Mouse (Mus musculus) olfactory bulb, adult 2 months (tissue): Measurements from ENCODE around the gene 4930564D02Rik. TPM values are rescaled to one million over a fixed set of nuclear protein-coding genes. Genes with fewer than 3 reads are reported as not detected.

Experiments
- H3K27ac ChIP-seq: fragments of 200-500 bp; 2 replicates; pipeline ENCODE4 v1.5.1; 2012; ENCODE audit warnings: low read depth, low read length; ENCODE audit not compliant: insufficient read depth
- H3K4me1 ChIP-seq: fragments of 200-500 bp; 2 replicates; pipeline ENCODE4 v1.6.1; 2012; ENCODE audit warnings: low read length; ENCODE audit not compliant: control insufficient read depth, insufficient read depth
- H3K4me3 ChIP-seq: fragments of 200-500 bp; 2 replicates; pipeline ENCODE4 v1.5.1; 2012; ENCODE audit warnings: mild to moderate bottlenecking, low read depth, low read length, moderate library complexity; ENCODE audit not compliant: insufficient read depth
- CTCF ChIP-seq: fragments of 200-500 bp; IDR thresholded peaks from 2 replicates; pipeline ENCODE4 v1.5.1; 2012; ENCODE audit warnings: low read depth, mild to moderate bottlenecking, low read length, moderate library complexity; ENCODE audit not compliant: insufficient read depth
- POLR2A ChIP-seq: fragments of 200-500 bp; IDR thresholded peaks from 2 replicates; pipeline ENCODE4 v1.6.1; 2012; ENCODE audit warnings: mild to moderate bottlenecking, low read depth, low read length, moderate library complexity; ENCODE audit not compliant: insufficient read depth
- WGBS: fragments of 180-500 bp; shearing (Covaris S2); methylation state at CpG from one replicate; pipeline ENCODE4 v1.1.7; 2018; 5-methylcytosine and 5-hydroxymethylcytosine counted together
- polyA plus RNA-seq: library from polyadenylated mRNA; stranded (reverse); fragments of >200 nt; gene quantifications from 2 replicates; pipeline ENCODE4 v1.2.4, GENCODE M21; 2012; ENCODE audit warnings: low replicate concordance; ENCODE audit not compliant: missing spikeins, insufficient read depth, insufficient read length

Gene 4930564D02Rik
- polyA plus RNA-seq, 1 experiment, result not detected

DNA sequence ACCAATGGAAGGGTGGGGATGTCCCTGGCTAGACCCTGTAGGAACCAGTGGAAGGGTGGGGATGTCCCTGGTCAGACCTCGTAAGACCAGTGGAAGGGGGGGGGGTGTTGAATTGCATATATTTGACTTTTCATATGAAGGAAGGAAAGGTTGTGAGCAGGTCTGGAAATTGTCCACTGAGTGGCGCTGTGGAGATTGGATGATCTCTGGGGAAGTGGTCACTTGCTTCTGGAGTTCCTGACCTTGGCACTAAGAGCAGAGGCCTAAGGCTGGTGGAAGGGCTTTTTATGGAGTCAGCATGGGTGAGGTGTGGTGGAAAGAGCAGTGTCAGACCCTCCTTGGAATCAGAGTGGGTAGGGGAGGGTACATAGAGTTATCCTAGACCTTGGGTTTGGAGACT lies 27.8 kb downstream of the 4930564D02Rik start:
- no peak overlapping the region for H3K27ac ChIP-seq
- peaks cover 7% of the 10 kb centered on the region for H3K4me1 ChIP-seq
- TF ChIP-seq CTCF, result no peak
- no peak for TF ChIP-seq POLR2A
- 74% methylated on average over 2 of the region's 2 CpGs for WGBS
- H3K4me3 ChIP-seq, result no peak overlapping the region

DNA sequence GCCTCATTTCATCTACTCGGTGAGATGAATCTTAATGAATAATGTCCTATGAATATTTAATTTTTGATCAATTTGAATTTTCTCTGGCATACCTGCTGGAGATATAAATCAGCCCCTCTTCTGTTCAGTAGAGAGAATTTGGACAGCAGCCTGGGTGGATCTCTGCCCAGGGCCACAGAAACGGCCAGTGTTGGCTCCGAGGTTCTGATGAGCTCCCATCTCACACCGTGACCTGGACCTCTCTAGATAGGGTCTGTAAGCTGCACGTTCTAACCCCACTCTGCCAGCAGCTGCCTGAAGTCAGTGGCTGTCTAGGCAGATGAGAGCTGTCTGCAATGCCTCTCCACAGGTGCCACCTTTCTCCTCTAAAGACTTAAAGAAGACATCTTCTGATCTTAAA lies 28.4 kb downstream of the 4930564D02Rik start:
- no peak overlapping the region for H3K4me3 ChIP-seq
- WGBS, result 78% methylated on average over 5 of the region's 5 CpGs
- no peak for TF ChIP-seq CTCF
- TF ChIP-seq POLR2A, result no peak
- peaks cover 10% of the 10 kb centered on the region for H3K4me1 ChIP-seq
- no peak overlapping the region for H3K27ac ChIP-seq

DNA sequence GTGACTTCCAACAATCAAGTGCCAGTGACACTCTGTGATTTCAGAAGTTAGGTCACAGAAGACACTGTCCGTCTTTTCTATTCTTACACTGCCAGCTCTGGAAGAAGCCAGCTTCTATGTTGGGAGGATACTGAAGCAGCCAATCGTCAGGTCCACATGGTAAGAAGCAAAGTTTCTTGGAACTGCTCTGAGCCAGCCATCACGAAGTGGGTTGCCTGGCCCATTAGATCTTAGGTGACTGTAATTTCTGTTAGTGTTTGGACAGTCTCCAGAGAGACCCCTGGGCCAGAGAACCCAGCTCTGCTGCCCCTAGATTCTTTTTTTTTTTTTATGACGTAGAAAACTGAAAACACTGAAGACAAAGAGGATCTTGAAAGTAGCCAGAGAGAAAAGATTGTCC lies 30.9 kb downstream of the 4930564D02Rik start:
- no peak for TF ChIP-seq CTCF
- no peak for TF ChIP-seq POLR2A
- 83% methylated on average over 4 of the region's 4 CpGs for WGBS
- Histone ChIP-seq H3K4me1 (peaks cover 7% of the 10 kb centered on the region), H3K4me3 (no peak overlapping the region), H3K27ac (no peak overlapping the region)

GRCm38 (mm10) chr3:105099526-105100269 lies 33.1 kb downstream of the 4930564D02Rik start:
- Histone ChIP-seq H3K27ac (no peak overlapping the region), H3K4me3 (no peak overlapping the region), H3K4me1 (peaks cover 3% of the 10 kb centered on the region; the same call in 1 of the 2 replicates)
- no peak for TF ChIP-seq CTCF
- no peak for TF ChIP-seq POLR2A
- WGBS, result 60% methylated on average over 15 of the region's 15 CpGs

- H3K4me3 ChIP-seq, result no peak overlapping the region
- TF ChIP-seq CTCF (no peak), POLR2A (no peak)
- peaks cover 3% of the 10 kb centered on the region; the same call in 1 of the 2 replicates for H3K4me1 ChIP-seq
- 36% methylated on average over 4 of the region's 4 CpGs for WGBS
- H3K27ac ChIP-seq, result no peak overlapping the region
Observed at GRCm38 (mm10) chr3:105100270-105100589, 33.6 kb downstream of the 4930564D02Rik start.

DNA sequence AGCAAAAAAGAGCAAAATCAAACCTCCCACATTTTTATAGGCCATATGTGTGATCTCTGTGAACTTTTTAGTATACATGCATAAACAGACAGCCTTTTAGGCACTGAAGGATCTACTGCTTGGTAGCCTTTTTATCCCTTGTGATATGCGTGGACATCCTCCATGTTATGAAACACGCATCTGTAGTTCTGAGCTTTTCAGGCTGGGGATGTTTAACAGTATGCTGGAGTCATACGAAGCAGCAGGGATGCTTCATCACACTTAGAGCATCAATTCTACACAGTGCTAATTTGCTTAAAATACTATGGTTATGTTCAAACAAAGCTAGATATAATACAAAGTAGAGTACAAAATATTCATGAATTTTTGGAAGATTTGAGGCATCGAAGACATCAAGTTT lies 39.2 kb downstream of the 4930564D02Rik start:
- Histone ChIP-seq H3K4me1 (peaks cover 5% of the 10 kb centered on the region), H3K27ac (no peak overlapping the region), H3K4me3 (no peak overlapping the region)
- TF ChIP-seq POLR2A, result no peak
- TF ChIP-seq CTCF, result no peak
- 56% methylated on average over 4 of the region's 4 CpGs for WGBS

DNA sequence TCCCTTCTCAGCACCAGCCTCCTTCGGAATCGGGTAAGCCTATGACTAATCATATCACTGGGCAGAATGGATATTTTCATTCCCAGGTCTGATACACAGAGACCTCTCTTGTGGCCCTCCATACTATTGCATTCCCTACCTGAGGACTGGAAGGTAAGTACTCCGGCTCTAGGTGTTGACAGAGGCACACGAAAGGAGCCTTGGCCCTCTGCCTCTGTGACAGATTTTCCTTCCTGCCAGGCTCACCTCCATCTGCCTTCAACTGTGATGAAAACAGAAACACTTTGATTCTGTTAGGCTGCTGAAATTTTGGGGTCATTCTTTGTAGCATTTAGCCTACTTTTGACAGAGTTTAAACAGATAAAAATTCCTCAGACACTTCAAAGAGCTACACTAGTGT lies 47.2 kb downstream of the 4930564D02Rik start:
- H3K4me1 ChIP-seq, result peaks cover 5% of the 10 kb centered on the region; the same call in 1 of the 2 replicates
- no peak for TF ChIP-seq CTCF
- no peak for TF ChIP-seq POLR2A
- WGBS, result 75% methylated on average over 4 of the region's 4 CpGs
- H3K27ac ChIP-seq, result no peak overlapping the region
- no peak overlapping the region for H3K4me3 ChIP-seq

- Histone ChIP-seq H3K4me3 (no peak overlapping the region), H3K4me1 (peaks cover 5% of the 10 kb centered on the region; the same call in 1 of the 2 replicates), H3K27ac (no peak overlapping the region)
- TF ChIP-seq POLR2A, result no peak
- TF ChIP-seq CTCF, result no peak
- 41% methylated on average over 2 of the region's 2 CpGs for WGBS
Observed at GRCm38 (mm10) chr3:105114269-105114668, 47.6 kb downstream of the 4930564D02Rik start.

DNA sequence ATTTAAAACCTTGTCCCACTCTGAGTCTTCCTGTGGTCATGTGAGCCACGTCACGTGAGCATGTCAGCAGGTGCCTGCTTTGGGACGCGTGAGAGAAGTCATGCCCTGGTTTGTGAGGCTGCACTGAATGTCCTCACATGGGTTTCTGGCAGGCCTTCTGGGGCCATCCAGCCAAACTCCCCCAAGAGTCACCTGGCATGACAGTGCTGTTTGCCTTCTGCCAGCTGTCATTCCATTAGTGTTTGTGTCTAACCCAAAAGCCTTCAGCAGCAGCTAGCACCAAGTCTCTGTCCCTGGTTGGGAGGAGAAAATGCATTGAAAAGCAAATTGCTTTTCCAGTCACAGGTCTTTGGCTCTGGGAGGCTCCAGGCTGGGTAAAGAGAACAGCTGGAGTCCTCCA lies 50.0 kb downstream of the 4930564D02Rik start:
- 96% methylated on average over 4 of the region's 4 CpGs for WGBS
- TF ChIP-seq CTCF (no peak), POLR2A (no peak)
- no peak overlapping the region for H3K4me3 ChIP-seq
- H3K27ac ChIP-seq, result no peak overlapping the region
- H3K4me1 ChIP-seq, result peaks cover 5% of the 10 kb centered on the region; the same call in 1 of the 2 replicates
